Mouse (Mus musculus) spleen, postnatal 10 days (tissue): Measurements from ENCODE around the gene Med22.
"Not testable (repeated sequence)": the region's sequence is repeated elsewhere in the genome, so short reads cannot be mapped to it uniquely, and the experiment has no call there.

Experiments used
- DNase-seq, 2 experiments: peaks; one replicate each; pipeline ENCODE4 v3.0.0; 2021 to 2022; ENCODE audit warnings: low spot score in 2 of 2

Med22 gene

GRCm38 (mm10) chr2:26916738-26917137 lies 6.3 kb upstream of the Med22 start:
- no peak for DNase-seq

GRCm38 (mm10) chr2:26915927-26916728 lies 5.7 kb upstream of the Med22 start, which contains the start of the genes Surf2 and Surf1:
Gene Surf2, plus strand, starts transcription at chr2:26916367.
Gene Surf1, minus strand, starts transcription at chr2:26916530.
- DNase-seq: peak; percentile 67 to 82

- no peak for DNase-seq
Measured at GRCm38 (mm10) chr2:26914148-26914941, 3.9 kb upstream of the Med22 start.

- DNase-seq: no peak
Measured at GRCm38 (mm10) chr2:26913416-26914147, 3.1 kb upstream of the Med22 start.

GRCm38 (mm10) chr2:26912253-26912770 lies 1.8 kb upstream of the Med22 start:
- DNase-seq: no peak

GRCm38 (mm10) chr2:26910994-26911765 lies 703 bp upstream of the Med22 start:
- DNase-seq: peak; percentile 34 to 78

- no peak for DNase-seq
Measured at GRCm38 (mm10) chr2:26909387-26909784, 1.1 kb downstream of the Med22 start.

- DNase-seq: no peak
Measured at GRCm38 (mm10) chr2:26908710-26909386, 1.6 kb downstream of the Med22 start.

- peak in 1 of 2 experiments; percentile 69 for DNase-seq
Measured at GRCm38 (mm10) chr2:26907109-26907508, 3.4 kb downstream of the Med22 start.

- no peak for DNase-seq
Measured at GRCm38 (mm10) chr2:26906431-26906830, 4.0 kb downstream of the Med22 start.

- DNase-seq: no peak
Measured at GRCm38 (mm10) chr2:26905936-26906335, 4.5 kb downstream of the Med22 start.

GRCm38 (mm10) chr2:26903311-26903710 lies 7.2 kb downstream of the Med22 start:
- DNase-seq: no peak

- peak; percentile 78 to 94 for DNase-seq
Measured at GRCm38 (mm10) chr2:26902467-26903220, 7.8 kb downstream of the Med22 start, which contains the start of gene Surf6. Gene Surf6, minus strand, starts transcription at chr2:26902879.

- no peak for DNase-seq
Measured at GRCm38 (mm10) chr2:26901834-26902400, 8.6 kb downstream of the Med22 start.

GRCm38 (mm10) chr2:26900731-26901130 lies 9.7 kb downstream of the Med22 start:
- no peak for DNase-seq

GRCm38 (mm10) chr2:26895898-26896297 lies 14.6 kb downstream of the Med22 start:
- no peak for DNase-seq

- DNase-seq: not testable (repeated sequence)
Measured at GRCm38 (mm10) chr2:26886170-26886569, 24.3 kb downstream of the Med22 start.

- DNase-seq: not testable (repeated sequence)
Measured at GRCm38 (mm10) chr2:26885541-26885940, 24.9 kb downstream of the Med22 start.

GRCm38 (mm10) chr2:26878571-26878970 lies 31.9 kb downstream of the Med22 start:
- no peak for DNase-seq
